Mouse (Mus musculus) spleen, adult 18-20 months (tissue): ENCODE results near the gene Hemk1.

ENCODE experiments used
- DNase-seq, 2 experiments: peaks; one replicate each; pipeline ENCODE4 v3.0.0; 2022; ENCODE audit warnings: mixed read lengths in 2 of 2

Gene Hemk1

DNA sequence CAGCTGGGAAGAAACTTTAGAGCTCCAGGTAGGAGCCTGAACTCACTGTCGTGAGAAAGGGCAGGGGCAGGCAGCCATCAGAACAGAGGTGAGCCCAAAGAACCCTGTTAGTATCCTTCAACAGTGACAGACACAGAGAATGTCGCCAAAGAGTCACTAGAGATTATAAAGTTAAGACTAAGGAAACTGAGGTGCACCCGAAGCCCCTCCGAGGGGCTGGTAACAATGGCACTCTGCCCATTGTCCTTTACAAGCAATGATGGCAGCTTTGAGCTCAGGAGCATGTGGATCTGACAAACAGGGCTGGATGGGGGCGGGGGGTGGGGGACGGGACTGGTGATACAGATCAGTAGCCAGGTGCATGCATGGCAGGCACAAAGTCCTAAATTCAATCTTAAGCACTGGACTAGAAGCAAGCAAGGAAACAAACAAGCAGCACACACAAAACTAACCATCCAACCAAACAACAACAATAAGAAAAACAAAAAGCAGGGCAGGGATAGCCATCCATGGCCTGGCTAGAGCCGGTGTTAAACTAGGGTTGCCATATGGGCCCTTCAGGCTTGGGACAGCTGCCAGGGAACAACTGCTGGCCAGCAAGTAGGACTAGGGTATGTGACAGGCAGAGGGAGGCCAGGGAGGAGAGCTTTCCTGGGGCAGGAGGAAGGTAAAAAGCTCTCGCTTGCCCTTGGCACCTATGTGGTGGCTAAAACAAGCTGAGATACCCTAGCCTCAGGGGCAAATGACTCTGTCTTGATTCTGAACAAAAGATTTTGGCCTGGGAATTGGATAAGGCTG is 5.2 kb upstream of the Hemk1 start:
- no peak for DNase-seq

DNA sequence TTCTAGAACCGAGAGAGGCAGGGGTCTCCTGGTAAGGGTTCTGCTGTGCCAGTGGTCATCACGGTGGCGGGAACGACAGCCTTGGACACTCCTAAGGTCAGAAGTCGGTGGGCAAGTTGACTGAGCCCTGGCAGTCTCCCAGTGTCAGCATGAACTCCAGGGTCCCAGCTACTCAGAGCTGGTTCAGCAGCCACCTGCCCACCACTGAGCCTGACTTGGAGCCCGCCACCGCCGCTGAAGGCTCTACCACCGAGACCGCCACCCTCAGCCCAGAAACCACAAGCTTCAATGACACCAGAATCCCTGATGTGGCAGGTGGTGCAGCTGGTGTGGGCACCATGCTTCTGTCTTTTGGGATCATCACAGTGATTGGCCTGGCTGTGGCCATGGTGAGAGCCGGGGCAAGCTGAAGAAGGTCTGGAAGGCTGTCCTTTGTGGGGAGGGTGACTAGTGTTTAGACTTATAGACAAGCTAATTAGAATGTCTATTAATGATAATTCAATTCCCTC is 4.1 kb upstream of the Hemk1 start:
- no peak for DNase-seq

DNA sequence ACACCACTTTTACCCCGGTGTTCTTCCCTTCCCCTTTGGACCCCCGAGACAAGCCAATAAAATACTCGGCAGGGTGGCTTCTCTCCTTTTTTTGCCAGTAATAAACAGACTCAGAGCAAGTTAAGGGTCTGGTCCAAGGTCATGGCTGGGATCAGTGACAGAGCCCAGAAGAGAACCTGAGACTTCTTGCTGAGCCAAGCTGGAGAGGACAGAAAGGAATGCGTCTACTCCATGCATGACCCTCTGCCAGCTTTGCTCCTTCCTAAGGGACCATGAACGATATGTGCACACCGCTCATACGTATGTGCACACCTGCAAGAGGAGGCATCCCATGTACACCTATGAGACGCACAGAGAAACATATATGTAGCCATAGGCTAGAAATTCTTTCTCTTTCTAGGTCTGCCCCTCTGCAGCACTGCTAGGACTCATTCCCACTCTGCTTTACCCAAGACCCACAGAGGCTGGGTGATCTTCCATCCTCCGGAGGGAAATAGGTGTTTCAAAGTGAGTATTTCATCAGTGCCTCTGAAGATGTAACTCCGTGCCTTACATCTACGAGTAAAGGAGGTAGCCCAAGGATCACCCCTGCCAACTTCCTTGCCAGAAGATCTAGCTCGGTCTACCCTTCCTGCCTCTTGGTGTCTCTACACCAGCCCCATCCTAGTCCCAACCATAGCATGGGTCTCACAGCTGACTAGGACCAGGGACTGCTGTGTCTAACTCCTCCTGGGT is 2.9 kb upstream of the Hemk1 start:
- DNase-seq: no peak

DNA sequence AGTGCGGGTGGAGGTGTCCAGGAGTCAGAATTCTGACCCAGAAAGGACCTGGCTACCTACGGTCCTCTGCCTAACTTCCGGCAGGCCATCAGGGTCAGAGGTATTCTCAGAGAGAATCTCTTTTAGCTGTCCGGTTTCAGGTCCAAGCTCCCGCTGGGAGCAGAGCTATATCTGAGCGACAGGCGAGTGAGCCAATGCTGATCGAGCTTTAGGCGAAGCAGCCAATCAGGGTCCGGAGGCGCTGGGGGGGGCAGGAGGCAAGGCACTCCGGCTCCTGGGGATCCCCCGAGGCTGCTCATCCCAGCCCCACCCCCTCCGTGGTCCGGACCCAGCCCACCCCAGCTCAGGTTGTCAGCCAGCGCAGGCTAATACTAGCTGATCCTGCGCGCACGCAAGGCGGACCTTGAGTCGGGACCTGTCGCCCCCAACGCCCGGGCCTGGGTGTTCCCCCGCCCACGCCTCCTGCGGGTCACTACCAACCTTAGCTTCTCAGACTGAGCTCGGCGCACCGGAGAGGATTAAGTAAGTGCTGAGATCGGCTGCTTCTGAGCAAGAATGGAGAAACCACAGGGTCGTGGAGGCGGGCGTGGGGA is 2.2 kb upstream of the Hemk1 start, which contains the start of gene 6430571L13Rik:
Gene 6430571L13Rik (plus strand): TSS at position 336 of the 593 bp plus-strand sequence.
- peak; percentile 84 to 89 for DNase-seq

DNA sequence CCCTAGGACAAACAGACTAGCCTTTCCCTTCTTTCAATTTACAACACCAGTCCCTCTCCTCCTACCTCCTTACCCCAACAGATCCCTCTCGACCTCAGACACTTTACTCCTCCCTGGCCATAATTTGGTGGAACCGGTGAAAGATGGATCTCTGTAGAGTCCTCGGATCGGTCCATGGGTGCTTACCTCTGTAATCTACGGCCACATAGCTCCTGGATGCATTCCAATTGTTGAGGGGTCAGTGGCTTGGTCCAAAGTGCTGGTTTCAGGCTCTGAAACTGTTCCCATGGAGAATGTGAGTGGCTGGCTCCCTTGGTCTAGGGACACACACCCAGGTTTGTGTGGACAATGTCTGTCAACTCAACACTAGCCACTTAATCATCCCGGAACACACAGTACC is 1.8 kb downstream of the Hemk1 start:
- DNase-seq: no peak

DNA sequence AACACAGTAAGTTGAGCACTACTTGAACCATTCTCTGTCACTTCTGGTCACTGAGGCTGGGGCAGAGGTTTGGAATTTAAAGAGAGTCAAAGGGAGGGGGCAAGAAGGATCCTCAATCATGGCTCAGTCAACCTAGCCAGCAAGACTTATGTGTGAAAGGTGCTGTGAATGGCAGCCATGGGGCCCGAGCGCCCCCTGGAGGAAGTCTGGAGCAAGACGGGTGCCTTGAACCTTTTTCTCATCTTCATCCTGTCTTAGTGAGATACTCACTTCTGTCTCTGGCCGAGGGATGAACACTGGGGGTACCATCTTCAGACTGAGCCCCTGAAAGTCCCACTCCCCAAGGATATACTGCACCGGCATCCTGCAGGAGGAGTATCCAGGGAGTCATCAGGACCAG is 2.2 kb downstream of the Hemk1 start:
- peak; percentile 59 to 76 for DNase-seq

DNA sequence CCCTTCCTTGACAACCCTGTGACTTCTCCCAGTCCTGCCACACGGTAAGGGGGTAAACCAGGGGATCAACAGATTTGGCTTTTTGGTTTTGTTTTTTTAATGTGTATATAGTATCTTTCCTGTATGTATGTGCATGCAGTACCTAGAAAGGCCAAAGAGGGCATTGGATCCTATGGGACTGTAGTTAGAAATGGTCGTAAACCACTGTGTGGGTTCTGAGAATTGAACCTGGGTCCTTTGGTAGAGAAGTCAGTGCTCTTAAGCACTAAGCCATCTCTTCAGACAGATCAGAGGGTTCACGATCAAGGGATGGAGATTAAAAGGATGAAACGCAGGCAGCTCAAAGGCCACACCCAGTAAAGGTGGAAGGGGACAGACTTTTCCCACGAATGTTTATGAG is 3.1 kb downstream of the Hemk1 start:
- no peak for DNase-seq

DNA sequence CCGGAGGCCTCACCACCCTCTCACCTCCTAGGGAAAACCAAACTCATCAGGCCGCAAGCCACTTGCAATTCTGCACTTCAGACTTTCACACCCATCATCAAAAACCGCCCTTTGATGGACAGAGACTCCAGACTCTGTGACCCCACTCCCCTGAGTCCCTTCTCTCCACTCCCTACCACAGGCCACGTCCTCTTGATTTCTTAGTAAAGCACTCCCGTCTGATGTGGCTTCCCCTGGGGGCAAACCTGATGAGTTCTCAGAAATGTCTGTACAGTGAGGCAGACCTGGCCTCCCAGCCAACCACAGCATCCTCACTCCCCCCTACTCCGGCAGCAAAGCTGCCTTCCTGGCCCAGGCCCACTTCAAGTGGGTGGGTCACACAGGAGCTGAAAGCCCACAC is 3.8 kb downstream of the Hemk1 start:
- peak in 1 of 2 experiments; percentile 25 for DNase-seq

DNA sequence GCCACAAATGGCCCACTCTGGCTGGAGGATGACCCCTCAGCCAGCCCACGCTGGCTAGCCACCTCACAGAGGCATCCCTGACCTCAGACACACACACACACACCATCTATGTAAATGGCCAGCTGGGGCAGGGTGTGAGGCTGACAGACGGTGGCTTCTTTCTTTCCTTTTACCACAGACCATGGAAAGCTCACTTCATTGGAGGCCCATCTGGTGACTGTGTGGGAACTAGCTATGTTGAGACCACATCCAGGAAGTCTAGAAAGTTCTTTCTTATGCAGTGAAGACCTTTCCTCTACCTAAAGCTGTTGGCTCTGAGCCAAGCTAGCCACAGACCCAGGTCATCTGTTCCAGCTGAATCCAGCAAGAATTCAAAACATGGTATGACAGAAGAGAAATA is 4.5 kb downstream of the Hemk1 start:
- no peak for DNase-seq

DNA sequence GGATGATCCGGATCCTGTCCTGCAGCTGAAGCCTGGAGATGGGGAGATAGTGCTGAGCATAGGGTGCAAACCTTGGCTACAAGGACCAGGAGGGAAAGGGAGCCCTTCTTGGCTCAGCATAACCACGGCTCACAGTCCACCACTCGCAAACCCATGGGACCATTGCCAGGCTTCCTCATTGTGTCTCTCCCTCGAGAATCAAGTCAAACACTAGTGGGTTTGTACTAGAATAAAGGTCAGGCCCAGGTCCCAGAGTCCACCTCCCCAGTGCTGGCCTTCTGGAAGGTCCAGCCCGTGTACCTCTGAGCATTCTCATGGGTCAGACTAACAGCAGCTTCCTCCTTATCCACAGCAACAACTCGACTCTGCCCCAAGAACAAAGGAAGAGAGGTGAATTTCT is 7.4 kb downstream of the Hemk1 start:
- no peak for DNase-seq

DNA sequence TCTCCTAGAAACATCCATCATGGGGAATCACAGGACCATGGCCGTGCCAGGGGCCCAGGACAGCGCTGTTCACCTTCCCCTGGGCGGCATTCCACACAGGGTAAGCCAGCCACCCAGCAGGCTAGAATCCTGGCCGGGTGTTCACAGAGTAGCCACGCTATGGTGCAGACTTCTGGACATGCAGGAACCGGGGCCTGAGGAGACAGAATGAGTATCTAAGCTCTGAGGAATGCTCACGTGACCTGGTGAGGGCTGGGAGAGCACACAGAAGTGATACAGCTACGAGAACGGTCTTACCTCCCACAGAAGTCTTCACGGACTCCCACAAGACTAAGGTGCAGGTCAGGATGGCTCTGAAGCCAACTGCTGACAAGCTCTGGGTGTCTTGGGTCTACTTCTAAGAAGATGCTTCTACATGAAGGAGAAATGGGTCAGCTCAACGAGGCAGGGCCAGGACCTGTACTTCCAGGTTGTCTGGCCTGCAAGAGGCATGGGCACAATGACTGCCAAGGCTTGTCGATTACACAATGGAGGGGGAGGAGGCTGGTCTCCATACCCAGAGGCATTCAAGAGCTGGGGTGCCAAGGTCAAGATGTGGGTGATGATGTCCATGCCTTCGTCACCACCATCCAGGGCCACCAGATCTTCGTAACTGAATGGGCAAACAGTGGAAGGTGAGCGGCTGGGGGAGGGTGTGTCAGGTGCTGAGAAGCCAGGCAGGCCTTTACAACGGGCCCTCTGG is 10.1 kb downstream of the Hemk1 start:
- DNase-seq: no peak

DNA sequence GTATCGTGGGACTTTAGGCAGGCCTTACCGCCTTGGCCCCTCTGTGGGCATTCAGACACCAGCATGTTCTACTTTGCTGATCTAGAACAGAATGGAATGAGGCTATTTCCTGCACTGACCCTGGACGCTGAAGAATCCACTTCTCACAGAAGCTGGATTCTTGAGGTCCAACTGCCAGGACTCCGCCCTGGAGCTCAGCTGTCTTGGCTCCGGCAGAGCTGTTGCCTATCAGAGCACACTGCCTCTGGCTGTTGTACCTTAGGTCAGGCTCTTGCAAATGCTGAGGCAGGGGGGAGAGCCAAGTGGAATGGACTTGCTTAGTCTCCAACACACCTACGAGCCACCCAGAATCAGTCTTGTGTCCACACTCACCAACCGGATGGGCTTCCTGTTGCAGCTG is 12.2 kb downstream of the Hemk1 start:
- DNase-seq: no peak

DNA sequence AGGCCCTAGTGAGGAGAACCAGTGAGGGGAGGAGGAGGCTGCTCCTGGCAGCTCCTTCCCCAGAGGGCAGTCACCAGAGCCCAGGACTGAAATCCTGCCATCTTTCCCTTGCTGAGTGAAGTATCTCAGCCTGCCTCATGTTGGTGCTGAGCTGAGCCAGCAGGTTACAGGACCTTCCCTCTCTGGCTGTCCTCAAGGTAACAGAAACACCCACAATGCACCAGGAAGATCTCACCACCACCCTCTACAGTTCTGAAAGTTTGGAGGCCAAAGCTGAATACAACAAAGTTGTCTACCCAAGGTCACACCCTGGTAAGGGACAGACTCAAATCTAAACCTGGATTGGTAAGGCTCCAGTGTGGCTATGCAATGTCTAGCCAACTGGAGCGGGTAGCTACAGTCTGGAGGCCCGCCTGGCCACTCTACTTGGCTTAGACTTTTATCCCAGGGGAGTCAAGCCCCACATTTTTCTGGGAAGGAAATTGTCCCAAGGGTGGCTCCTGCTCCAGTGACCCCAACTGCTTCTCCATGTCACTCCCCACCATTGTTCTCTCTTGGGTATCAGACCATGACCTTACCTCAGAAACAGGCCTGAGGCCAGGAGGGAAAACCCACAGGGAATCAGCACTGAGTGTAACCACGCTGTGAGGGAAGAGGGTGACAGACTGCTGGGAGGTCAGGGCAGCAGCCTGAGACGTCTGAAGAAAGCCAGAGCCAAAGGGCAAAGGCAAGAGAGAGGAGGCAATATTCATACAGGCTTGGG is 13.2 kb downstream of the Hemk1 start:
- DNase-seq: no peak

DNA sequence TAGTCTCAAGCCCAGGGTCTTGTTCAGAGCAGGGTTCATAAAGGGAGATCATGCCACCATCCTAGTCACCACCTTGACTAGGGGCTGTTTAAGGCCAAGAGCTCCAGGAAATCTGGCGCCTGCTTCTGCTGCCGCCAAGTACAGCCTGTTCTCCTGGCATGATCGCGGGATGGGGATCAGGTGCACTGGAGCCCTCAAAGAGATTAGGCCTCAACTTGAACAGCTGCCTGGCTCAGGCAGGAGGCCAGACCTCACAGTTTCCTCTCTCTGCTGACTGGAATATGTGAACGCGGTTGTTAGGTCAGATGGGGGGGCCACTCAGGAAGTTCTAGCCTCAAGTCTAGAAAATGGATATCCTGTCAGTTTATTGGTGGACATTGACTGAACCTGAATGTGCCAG is 14.6 kb downstream of the Hemk1 start:
- no peak for DNase-seq

DNA sequence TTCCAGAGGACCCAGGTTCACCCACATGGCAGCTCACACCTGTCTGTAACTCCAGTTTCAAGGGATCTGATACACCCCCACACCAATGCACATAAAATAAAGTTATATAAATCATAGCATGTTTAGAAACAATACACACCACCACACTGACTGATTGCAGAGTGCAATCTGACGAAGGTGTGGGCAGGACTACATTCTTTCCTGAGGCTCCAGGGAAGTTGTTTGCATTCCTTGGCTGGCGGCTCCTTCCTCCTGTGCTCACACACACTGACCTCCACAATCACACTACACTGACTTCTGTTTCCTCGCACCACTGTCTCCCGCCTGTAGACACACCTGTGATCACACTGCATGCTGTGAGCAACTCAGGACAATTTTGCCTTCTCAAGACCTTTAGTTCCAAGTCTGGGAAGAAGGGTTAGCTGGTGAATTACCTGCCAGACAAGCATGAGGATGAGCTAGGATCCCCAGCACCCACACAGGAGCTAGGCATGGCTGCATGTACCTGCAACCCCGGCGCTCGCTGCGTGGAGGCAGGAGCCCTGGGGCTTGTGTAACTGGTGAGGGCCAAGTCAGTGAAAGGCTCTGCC is 15.6 kb downstream of the Hemk1 start:
- DNase-seq: no peak

DNA sequence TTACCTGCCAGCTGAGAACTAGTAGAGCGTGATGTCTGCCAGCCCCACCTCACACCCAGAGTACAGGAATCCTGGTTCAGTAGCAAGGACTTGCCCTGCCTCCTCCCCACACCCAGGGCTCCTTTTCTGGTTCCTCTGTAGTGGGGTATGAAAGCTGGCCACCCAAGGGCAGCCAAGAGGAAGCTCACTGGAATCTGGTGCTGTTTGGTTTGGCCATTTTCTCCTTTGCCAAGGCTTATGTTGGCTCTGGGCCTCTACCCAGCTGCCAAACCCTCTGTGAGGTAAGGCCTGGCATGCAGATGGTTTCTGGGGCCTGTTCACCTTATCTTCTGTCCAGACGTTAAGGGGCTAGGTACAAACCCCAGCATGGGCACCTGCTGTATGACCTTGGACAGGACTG is 22.4 kb downstream of the Hemk1 start:
- DNase-seq: no peak

DNA sequence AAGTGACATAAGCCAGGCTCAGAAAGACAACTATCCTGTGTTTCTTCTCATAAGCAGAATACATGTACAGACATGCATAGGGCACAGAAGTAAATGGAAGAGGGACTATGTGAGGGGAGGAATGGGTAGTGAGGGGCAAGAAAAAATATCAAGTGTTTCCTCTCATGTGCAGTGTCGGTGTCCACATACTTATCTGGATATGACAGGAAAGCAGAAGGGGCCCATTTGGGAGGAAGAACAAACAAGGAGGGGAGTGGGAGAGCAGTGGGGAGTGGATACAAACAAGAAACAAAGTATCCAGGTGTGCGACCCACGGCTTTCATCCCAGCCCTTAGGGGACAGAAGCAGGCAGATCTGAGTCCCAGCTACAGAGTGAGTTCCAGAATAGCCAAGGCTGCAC is 24.2 kb downstream of the Hemk1 start:
- no peak for DNase-seq

DNA sequence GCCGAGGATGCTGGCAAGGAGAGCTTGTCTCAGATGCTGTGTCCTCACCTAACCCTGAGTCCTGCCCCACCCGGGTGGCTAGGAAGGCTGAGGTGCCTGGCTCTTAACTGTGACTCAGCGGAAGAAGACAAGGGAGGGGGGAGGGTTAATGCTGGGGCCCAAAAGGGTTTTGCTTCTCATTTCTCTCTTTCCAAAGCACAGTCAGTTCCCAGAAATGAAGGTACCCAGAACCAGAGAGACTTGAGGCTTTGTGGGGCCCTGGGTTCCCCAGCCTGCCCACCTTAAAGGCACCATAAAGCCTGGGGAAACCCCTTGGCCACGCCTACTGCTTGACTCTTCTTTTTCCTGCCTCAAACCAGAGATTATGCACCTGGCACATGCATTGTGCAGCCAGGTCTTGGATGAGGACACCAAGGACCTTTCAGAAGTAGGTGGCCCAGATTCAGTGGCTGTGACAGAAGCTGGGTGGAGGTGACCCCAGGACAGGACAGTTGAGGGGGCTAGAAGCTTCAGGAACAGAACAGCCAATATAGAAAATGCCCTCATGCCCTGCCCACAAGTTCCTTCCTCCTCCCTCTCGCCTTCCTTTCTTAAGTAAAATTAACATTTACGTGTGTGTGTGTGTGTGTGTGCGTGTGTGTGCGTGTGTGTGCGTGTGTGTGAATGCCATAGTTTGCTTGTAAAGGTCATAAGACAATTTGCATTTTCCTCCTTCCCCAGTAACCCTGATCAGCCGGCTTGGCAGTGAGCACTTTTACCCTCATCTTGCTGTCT is 25.2 kb downstream of the Hemk1 start:
- DNase-seq: peak; percentile 43 to 49

DNA sequence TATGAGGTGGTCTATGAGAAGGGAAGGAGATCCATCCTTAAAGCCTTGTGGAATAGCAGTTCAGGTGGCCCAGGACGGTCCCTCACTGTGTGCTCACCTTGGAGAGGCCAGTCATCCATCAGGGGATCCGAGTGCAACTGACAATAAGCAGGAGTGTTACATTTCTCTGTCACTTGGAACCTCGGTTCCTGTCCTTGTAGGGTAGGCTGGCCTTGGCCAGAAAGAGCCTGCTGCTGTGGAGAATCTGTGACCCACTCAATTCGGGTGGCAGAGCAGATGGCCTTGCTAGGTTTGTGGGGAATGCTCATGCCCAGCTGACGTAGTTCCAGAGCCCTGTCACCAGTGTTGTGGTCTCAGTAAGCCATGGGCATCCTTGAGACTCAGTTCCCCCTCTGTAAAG is 28.6 kb downstream of the Hemk1 start:
- no peak for DNase-seq

DNA sequence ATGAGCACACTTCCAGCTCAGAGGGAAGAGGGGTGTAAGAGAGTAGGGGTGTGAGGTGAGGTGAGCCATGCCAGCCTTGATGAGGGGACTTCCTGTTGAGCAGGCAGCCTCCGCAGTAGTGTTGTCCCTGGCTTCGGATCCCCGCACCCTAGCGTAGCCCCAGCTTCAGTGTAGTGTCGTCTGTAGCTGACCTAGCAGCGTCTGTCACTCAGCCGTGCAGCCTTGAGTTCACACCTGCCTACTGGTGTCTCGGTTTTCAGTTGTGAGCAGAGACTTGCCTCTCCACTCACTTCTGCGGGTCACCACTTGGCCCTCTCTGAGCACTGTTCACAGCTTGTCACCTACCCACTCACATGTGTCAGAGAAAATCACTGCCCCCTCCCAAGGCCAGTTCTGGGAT is 29.0 kb downstream of the Hemk1 start:
- no peak for DNase-seq
